Mouse (Mus musculus) adrenal gland, adult 2 months (tissue): Measurements from ENCODE around the gene Rhox9. TPM values are rescaled to one million over a fixed set of nuclear protein-coding genes. Genes with fewer than 3 reads are reported as not detected.
"Not testable (repeated sequence)": the region's sequence is repeated elsewhere in the genome, so short reads cannot be mapped to it uniquely, and the experiment has no call there.

Source experiments
- DNase-seq: peaks from one replicate; pipeline ENCODE4 v3.0.0; 2021
- long read RNA-seq: library from polyadenylated mRNA; stranded (forward); transcript quantifications from one replicate; pipeline ENCODE4 v2.0.0, GENCODE M21; 2021
- polyA plus RNA-seq: library from polyadenylated mRNA; depleted of rRNA; stranded (reverse); fragments of >200 nt; gene quantifications from 2 replicates; pipeline ENCODE4 v1.2.3, GENCODE M21; 2012; rRNA removed
- total RNA-seq, 2 experiments: library from RNA; stranded (reverse); gene quantifications; 2 replicates each; pipeline ENCODE4 v1.2.3; 2021

The Rhox9 gene
- total RNA-seq = not detected
- polyA plus RNA-seq = not detected in 2 replicates
- long read RNA-seq = 0 reads

GRCm38 (mm10) chrX:37901670-37902069 is at the start of gene Rhox9:
Gene Rhox9 (minus strand): TSS chrX:37901770.
- not testable (repeated sequence) for DNase-seq

DNA sequence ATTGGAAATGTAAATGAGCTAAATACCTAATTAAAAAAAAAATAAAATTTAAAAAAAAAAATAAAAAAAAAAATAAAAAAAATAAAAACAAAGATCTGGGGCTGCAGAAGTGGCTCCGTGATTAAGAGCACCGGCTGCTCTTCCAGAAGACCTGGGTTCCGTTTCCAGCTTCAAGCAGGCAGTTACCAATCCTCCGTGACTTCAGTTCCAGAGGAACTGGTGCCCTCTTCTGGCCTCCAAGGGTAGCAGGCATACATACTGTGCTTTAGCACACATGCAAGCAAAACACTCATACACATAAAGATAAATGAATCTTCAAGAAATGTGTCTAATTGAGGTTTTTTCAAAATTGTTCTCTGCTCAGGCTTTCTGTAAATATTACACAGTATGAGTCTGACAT is 14.7 kb upstream of the Rhox9 start:
- DNase-seq = no peak

GRCm38 (mm10) chrX:37908581-37908980 is 7.0 kb upstream of the Rhox9 start:
- DNase-seq = peak; percentile 6

DNA sequence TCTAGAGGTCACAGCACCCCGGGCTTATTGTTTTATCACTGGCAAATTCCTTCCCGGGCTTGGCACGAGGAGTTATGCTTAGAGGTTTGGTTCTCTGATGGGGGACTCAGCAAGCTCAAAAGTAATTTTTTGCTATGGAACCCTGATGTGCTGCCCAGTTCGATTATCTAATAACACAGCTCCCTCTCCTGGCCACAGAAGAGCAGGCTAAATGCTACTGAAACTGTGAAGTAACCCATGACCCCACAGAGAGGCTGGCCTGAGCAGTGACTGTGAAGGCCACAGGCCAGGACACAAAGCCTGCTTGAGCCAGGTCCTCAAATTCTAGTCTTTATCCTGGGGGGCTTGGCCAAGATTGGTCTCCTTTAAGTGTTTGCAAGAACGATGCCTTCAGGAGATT is 2.2 kb upstream of the Rhox9 start:
- peak; percentile 15 for DNase-seq

- not testable (repeated sequence) for DNase-seq
Measured at GRCm38 (mm10) chrX:37897132-37897531, 4.4 kb downstream of the Rhox9 start, which contains the start of gene Rhox7b. Gene Rhox7b (minus strand): TSS chrX:37897232.

DNA sequence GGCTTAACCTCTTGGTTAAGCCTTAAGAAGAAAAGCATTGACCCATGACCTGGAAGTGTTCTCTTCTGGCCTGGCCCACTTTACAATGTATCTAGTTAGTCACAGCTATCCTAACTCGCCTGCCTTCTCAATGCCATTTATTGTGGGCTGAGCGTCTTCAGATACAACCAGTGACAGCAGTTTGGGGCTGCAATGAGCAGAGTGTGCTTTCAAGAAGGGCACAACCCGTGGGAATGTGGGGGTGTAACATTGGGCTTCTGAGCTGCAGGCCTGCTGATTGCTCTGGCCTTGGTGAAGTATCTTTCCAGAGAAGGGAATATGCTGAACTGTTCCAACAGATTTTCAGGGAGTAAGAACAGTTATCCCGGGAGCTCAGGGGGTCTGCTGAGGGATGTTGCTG is 22.7 kb downstream of the Rhox9 start, which contains the start of gene Rhox8:
TSS of gene Rhox8 (minus strand) at position 101 of the 400 bp plus-strand sequence.
- DNase-seq = no peak

- DNase-seq = no peak
Measured at GRCm38 (mm10) chrX:37871641-37872040, 29.9 kb downstream of the Rhox9 start.

Other genes starting within 250 kb of the Rhox9 start
- not detected for gene Rhox3h, start 233.0 kb downstream of the Rhox9 start, total RNA-seq
- gene Rhox3h, start 233.0 kb downstream of the Rhox9 start, polyA plus RNA-seq = not detected in 2 replicates
- not detected for gene Rhox2h, start 228.5 kb downstream of the Rhox9 start, total RNA-seq
- not detected in 2 replicates for gene Rhox2h, start 228.5 kb downstream of the Rhox9 start, polyA plus RNA-seq
- not detected for gene Rhox5, start 96.9 kb downstream of the Rhox9 start, total RNA-seq
- not detected in 2 replicates for gene Rhox5, start 96.9 kb downstream of the Rhox9 start, polyA plus RNA-seq
- not detected for gene Rhox6, start 74.9 kb downstream of the Rhox9 start, total RNA-seq
- gene Rhox6, start 74.9 kb downstream of the Rhox9 start, polyA plus RNA-seq = not detected in 2 replicates
- not detected for gene Rhox7a, start 70.1 kb downstream of the Rhox9 start, total RNA-seq
- gene Rhox7a, start 70.1 kb downstream of the Rhox9 start, polyA plus RNA-seq = not detected in 2 replicates
- not detected for gene Rhox8, start 22.8 kb downstream of the Rhox9 start, total RNA-seq
- not detected in 2 replicates for gene Rhox8, start 22.8 kb downstream of the Rhox9 start, polyA plus RNA-seq
- not detected for gene Rhox7b, start 4.5 kb downstream of the Rhox9 start, total RNA-seq
- gene Rhox7b, start 4.5 kb downstream of the Rhox9 start, polyA plus RNA-seq = not detected in 2 replicates
- not detected for gene Btg1-ps1, start 117.0 kb upstream of the Rhox9 start, total RNA-seq
- gene Btg1-ps1, start 117.0 kb upstream of the Rhox9 start, polyA plus RNA-seq = not detected in 2 replicates
- not detected for gene Btg1-ps2, start 141.3 kb upstream of the Rhox9 start, total RNA-seq
- gene Btg1-ps2, start 141.3 kb upstream of the Rhox9 start, polyA plus RNA-seq = 0.51 TPM in 1 of 2 replicates, not detected in the other
- not detected for gene Rhox10, start 164.7 kb upstream of the Rhox9 start, total RNA-seq
- gene Rhox10, start 164.7 kb upstream of the Rhox9 start, polyA plus RNA-seq = not detected in 2 replicates
- not detected for gene Rhox11, start 183.4 kb upstream of the Rhox9 start, total RNA-seq
- not detected in 2 replicates for gene Rhox11, start 183.4 kb upstream of the Rhox9 start, polyA plus RNA-seq
- gene Rhox12, start 209.1 kb upstream of the Rhox9 start, total RNA-seq = not detected
- gene Rhox12, start 209.1 kb upstream of the Rhox9 start, polyA plus RNA-seq = not detected in 2 replicates
- not detected for gene Rhox13, start 219.4 kb upstream of the Rhox9 start, total RNA-seq
- not detected in 2 replicates for gene Rhox13, start 219.4 kb upstream of the Rhox9 start, polyA plus RNA-seq